Mouse (Mus musculus) Muller cell, postnatal 12 days (primary cell): ENCODE measurements at regions not wholly inside any gene's neighbourhood (a gene's known extent, or its start where the extent isn't known, plus 50 kb on each side); places are given as distances from the start of the nearest gene placed in this dataset.

Experiments used
- DNase-seq: peaks from one replicate; pipeline ENCODE4 v3.0.0-alpha.2; 2015; ENCODE audit errors: inconsistent ontology term

DNA sequence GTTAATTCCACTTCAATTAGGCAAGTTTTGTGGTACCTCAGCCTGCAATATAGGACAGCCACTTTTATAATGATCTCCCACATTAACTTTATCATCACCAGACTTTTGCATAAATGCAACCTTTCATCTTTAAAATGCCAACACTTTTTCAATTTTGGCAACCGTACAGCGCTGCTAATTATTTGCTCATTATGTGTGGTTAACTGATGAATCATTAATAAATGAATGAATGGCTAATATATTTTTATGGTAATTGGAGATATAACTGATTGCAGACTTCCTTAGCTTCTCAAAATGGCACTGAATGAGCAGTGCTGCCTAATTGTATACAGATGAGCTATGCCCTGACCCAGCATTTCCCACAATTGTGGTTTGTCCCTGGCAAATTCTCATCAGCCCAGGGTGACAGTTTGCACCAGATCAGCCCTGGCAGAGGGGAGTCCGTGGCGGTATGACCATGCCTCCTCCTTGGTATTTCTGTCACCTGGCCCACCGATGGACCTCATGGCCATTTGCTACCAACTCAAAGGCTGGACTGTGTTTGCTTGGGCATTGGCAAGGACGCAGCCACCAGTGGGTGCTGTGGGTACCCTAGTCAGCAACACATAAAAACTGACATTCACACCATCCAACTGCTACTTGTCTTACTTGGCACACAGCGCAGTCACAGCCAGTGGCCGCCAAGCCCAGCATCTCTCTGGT is 173.7 kb upstream of the Lmo4 start:
- DNase-seq: peak; percentile 93

DNA sequence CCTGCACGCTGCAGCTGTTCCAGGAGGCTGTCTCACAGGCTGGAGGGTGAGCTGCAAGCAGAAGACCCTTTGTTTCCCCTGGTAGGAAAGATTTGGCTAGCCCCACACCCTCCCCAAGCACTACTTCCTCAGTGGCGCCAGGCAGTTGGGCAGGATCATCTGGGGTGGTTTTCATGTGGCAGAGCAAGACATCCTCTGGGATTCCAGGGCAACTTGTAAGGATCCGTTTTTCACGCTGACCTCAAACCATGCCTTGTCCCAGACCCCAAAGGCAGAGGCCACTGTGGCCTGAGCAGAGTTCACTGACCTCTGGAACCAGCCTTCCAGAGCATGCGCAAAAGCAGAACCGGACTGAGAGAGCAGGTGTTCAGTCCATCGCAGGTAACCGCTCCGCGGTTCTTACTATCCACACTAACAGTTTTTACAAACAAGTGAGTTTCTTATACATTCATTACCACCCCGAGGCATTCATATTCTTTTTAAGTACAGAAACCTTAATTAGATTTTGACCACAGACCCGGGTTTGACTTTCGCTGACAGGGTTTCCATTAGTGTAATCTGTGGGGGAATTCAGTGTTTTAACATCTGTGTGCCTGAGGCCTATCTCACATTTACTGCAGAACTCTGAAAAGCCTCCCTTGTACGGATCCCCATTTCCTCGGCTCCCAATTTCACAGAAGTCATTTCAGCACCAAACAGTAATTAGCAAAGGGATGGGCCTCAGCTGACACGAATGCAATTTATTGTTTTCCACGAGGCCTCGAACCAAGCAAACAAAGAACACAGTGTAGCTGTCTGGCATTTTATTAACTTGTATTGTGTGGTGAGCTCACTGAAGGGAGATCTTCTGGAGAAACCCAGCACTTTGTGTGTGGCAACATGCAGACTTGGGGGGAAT is 172.9 kb upstream of the Lmo4 start:
- no peak for DNase-seq

DNA sequence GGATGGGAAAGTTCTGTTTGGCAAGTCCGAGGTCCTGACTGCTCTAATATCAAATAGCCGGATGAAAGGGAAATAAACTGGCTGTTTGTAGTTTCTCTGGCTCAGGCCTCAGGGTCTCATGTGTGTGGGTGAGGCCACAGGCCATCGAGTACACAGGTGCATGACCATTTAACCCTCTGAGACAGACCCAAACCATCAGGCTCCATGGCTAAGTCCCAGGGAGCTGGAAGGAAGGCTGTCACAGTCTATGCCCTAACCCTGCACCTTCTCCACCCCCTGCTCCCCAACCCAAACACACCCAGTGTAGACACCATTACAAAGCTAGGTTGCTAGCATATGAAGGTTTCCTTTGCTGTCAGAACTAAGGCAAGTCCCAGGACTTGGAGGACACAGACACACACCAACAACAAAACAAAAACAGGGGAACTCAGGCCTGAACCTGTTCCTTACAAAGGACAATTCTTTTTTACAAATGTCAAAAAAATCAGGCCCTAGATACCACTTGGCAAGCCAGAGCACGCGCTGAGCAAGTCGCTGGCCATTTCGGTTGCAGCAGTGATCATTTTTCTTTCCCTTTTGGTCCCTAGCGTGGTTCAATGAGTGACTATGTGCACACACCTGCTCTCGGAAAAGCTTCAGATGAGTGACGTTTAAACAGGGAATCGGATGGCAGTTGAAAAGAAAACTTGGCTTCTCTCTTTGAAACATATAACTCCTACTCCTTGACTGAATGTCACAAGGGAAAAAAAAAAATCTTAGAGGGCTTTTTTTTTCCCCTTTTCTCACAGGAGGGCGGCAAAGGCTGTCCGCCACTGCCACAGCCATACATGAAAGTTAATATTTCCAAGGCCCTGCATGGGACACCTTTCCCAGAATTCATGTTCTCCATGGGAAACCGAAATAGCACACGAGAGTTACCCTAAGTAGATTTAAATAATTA is 171.7 kb upstream of the Lmo4 start:
- no peak for DNase-seq

DNA sequence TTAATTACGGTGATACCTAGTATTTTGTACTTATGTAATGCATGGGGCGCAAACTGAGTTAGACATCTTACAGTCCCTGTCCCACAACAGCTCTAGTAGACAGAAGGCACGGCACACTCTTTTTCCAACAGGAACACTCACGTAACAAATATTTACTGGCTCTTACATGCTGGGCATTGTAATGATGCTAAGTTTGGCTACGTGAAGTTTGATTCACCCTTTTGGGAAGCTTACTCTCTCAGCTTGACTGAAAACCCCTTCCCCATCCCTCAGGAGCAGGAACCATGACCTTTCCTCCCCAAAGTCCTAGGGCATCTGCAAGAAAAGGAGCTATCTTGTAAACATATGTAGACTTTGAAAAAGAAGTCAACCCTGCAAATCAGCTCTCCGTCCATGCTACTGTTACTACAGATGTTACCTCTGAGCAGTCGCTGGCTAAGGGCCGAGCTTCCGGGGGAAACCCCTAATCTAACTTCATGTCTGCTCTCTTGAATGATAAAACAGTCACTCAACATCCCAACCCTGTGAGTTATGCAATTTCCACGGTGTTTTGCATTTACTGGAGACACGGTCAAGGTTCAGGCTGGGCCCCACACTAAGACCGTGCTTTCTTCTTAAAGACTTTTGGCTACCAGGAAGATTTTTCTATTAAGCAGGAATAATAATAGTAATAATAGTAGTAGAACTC is 170.8 kb upstream of the Lmo4 start:
- no peak for DNase-seq

DNA sequence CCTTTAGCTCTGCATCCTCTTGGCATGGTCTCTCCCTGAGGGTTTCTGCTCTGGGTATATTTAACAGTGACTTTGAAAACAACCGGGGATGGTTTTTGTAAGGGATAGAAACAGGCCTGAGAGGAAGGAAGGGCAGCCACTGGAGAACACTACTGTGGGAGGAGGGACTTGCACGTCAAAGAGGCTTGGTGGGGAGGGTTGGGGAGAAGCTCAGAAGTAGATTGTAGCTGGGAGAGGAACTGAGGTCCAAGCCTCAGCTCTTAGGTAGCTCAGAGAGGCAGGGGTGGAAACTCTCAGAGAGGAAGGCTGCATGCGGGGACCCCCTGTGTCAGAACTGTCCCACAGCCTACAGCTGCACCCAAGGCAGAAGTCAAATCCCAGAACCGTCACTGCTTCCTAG is 163.3 kb upstream of the Lmo4 start:
- no peak for DNase-seq

DNA sequence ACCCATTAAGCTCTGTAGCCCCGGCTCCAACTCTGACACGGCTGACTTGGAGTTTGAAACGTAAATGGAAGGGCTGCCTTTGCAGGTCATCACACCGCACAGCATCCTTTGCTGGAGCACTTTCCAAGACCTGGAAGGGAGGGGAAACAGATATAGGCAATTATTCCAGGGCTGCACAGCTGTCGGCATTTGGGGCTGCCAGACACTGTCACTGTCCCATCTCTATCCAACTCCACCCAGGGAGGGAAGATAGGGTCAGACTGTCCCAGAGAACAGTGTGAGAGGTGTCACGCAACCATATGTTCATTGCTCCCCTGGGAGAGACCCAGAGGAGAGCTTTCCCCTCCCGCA is 162.7 kb upstream of the Lmo4 start:
- DNase-seq: no peak

DNA sequence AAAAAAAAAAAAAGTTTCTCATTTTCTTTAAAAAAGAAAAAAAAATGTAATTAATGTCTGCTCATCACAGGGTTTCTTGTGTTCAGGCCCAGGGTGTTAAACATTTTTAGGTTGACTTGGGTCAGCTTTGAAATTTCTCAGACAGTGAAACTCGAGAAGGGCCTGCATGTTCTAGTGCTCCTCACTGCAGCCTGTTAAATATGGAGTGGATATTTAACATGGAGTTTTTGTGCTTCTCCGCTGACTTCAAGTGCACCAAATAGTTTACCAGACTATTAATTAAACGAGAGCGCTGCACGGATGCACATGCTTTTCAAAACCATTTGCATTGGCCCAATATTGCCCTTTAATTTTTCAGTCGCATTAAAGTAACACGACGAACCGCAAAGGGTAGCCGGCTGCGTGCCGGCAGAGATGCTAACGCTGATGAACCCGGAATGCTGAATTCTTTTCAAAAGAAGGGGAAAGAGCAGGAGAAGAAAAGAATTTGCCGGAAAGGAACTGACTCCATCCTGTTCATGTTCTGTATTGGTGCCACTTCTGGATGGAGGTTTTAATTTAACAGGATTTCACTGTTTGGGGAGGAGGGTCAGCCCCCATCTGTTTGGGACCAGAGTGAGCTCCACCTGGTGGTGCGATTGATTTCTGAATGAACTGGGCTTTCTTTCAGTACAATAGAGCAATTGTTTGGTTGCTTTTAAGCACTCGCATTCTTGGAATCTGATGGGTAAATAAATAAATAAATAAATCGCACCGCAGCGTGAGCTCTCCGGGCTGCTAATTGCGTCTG is 162.2 kb upstream of the Lmo4 start:
- DNase-seq: peak; percentile 86

DNA sequence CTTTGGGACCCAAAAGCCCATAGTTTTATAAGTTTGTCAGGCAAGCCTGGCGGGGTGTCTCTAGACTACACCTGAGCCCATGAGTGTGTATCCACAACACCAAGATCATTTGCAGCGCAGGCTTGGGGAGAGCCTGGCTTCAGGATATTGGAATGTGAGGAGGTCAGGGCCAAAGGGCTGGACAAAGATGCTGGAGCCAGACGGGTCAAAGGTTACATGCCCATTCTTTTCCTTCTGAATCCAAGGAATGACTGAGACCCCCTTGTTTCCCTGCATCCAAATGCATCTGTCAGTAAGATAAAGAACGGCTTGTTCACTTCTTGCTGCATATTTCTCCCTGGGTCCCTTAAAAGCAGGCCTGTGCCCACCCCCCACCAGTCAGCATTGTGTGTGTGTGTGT is 160.9 kb upstream of the Lmo4 start:
- no peak for DNase-seq

DNA sequence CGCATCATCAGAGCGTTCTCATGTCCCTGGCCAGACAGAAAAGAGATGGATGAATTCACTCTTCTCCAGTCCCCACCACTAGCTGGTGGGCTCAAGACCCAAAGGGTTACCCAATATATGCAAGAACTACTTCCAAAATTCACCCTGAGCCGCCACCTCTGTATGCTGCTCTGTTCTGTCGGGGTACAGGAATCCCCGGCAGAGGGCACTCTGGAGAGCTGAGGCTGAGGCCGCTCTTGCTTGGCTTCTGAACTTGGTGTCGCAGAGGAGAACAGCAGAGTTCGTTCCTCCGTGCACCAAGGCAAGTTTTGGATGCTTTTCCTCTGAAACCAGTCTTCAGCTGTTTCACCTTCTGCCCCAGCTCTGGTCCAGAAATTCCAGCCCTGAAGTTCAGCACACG is 157.5 kb upstream of the Lmo4 start:
- no peak for DNase-seq

DNA sequence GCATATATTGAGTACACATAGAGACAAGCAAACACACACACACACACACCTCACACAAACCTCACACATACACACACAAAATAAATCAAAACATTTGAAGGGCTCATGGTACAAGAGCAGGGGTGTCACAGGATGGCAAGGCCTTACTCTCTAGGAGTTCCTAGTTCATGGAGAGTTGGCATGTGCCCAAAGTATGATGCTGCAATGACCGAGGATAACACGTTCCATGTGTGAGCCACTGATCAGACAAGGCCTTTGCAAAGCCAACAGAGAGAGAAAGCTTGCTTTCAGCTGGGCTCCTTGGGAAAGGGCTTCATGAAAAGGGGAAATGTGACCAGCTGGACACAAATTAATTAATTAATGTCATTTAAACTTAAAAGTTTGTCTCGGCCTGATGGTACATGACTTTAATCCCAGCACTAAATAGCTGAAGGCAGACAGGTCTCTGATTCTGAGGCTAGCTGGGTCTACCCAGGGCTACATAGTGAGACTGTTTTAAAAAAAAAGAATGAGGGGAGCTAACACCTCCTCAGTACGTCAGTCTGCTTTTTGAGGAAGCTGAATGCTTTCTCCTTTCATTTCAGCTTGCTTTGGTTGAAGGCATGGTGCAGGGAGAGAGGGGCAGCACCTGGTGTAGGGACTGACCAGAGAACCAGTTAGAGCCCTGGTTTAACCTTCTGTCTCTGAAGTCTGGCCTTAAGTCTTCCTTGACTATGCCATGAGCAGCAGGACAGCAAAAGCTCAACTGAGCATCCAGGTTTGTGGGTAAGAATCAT is 156.4 kb upstream of the Lmo4 start:
- no peak for DNase-seq

DNA sequence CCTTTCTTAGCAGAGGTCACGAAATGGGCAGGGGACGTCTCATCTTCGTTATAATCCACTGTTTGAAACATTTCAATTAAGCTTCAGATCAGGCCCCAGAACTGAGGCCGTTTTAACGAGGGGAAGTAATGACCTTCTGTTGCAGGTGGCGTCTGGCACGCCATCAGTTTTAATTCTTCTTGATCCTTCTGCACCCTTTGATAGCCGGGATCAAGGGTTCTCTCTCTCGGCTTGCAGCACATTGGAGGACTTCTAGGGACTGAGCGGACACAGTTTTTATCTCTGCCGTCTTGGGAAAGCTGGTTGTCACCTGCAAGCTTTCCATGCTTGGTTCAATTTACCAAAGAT is 151.9 kb upstream of the Lmo4 start:
- no peak for DNase-seq

DNA sequence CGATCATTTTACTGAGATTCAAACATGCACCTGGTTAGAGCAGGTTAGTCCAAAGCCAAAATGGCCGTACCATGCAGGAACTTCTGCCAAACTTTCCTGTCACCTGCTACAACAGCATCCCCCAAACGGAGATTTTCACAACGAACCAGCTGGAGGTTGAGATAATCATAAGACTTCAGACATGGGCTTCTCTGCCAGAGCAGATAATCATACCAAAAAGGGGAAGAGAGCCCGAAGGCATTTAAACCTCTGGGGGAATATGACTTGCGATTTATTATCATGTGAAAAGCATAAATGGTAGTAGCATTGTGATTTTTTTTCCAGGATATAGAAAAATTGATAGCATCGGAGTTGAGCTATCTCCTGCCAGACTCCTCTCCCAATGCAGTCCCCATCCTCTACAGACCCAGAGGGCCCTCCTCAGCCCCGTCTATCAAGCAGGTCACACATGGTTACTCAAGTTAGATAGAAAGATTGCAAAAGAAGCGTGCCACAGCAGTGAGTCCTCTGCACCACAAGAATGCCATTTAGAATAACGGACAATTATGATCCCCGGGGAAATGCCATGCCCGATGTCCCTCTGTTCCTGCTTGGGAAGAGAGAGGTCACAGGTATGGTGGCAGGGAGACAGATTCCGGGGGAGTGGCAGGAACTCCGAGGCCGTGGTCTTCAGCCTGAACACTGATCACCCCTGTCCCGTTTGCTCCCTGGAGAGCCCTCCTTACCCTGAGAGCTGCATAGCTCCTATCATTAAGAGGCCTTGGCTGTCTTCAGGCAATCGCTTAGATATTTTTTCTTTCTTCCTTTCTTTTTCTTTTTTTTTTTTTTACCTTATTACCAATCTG is 151.3 kb upstream of the Lmo4 start:
- peak; percentile 58 for DNase-seq

DNA sequence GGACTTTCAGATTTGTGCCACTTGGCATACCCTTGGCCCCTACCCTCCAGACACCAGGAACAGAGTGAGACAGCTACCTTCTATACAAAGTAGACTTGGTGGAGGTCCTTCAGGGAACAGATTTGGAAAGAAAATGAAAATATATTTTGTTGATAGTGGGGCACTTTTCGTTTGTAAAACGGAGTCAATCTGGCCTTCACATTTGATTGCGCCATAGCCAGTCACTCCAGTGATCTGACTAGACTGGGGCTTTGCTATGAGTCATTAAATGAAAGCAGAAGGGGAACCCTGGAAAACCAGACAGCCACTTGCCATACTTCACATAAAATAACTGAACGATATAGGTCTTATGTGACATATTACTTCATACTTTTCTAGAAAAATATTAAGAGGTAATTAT is 147.5 kb upstream of the Lmo4 start:
- DNase-seq: no peak

DNA sequence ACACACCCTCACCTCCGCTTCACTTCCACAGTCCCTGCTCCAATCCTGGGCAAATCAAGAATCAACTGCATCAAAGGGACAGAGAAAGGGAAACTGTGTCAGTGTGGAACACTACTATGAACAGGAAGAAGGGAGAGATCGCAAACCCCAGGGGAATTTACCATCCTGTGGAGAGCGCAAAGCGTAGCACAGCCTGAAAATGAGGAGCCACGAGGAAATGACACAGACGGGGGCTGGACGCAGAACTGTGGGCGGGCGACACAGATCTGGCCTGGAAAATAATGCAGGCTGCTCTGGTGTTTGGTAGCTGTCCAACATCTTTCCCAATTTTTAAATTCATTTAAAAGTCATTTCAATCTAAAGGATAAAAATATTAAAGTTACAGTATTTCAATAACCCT is 143.4 kb upstream of the Lmo4 start:
- no peak for DNase-seq

DNA sequence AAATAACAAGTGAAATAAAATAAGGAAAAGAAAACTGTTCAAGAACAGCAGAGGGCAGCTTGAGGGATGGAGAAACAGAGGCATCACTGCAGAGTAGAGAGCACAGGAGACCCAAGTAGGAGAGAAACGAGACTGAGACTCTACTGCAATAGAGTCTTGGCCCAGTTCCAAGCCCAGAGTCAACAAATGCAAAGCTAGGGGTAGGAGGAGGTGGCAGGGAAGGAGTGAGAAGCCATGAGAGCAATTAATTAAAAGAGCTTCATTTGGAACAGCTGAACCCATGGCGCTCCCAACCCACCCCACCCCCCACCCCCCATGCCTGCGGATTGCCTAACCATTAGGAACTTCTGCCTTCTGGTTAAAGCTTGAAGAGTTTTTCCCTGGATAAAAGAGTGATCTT is 130.2 kb upstream of the Lmo4 start:
- DNase-seq: no peak

DNA sequence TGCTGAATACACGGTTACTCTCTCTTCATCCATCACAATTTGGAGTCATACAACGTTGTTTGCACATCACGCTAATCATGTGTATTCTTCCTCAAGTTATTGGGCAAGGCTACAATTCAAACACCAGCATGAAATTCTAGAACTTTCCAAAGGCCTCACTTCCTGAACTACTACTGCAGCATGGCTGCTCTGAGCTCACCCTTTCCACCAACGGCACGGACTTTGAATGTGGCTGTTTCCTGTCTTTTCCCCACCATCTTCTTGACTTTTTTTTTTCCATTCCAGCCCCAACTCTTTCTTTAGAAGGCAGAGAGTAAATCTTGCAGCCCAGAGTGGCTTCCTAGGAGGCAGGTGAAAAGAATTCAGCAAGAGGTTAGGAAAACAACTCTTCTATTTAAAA is 129.2 kb upstream of the Lmo4 start:
- no peak for DNase-seq

DNA sequence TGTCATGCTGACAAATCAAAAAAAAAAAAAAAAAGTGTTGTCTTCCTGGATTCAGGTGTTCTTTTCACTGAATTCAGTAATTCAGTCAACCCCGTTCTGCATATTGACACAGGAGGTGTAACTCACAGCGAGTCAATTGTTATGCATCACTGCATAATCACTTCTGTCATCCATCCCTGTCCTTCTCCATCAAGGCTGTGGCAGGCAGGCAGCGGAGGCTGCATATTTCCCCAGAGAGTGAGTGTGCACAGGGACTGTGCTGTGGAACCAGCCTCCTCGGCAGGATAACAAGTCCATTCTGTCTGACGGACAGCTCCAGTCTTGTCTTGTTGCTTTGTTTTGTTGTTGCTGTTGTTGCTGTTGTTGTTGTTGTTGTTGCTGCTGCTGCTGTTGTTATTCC is 127.3 kb upstream of the Lmo4 start:
- no peak for DNase-seq

DNA sequence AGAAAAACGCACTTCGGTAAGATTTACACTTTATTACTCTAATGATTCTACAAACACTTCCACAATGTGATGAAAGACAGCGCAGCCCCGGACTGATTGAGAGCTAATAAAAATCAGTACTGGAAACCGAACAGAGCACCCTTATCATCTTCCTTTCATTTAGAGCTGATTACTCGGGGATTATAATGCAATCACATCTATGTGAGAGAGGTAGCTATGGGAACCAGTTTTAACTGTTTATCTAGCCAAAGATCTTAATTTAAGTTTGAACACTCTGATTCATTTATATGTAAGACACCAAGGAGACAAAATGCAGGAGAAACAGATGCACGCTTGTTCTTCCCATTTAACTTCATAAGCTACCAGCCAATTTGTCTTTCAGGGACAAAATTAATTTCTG is 124.1 kb upstream of the Lmo4 start:
- DNase-seq: no peak

DNA sequence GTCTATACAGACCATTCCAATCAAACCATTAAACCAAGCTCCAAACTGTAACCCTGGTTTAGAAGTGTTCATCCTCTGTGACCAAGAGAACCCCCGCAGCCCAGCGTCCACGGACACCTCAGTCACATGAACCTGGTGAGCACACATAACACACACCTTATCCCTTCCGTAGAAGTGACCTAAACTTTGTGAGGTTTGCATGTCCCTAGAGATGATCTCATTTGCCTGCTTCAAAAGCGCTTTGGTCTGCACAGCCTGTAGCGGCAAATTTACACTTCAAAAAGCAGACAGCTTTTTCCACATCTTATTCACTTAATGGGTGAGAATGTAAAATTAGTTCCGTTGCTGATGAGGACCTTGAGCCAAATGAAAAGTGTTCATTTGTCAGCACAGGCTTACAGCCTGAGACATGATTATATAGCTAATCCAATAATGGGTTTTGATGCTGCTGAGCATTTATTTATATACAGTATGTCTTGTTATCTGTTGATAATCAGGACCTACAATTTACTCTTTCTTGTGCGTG is 122.3 kb upstream of the Lmo4 start:
- no peak for DNase-seq
